Mouse (Mus musculus): ENCODE measurements around the gene BC055324.
"Not testable (repeated sequence)": the region's sequence is repeated elsewhere in the genome, so short reads cannot be mapped to it uniquely, and the experiment has no call there.

The BC055324 gene

GRCm38 (mm10) chr1:163994721-163995608 is at the start of gene BC055324, which contains the start of gene Mettl18:
TSS of gene BC055324 (minus strand) at chr1:163994796.
TSS of gene Mettl18 (plus strand) at chr1:163994889.
- peak; percentile 86 for DNase-seq (ENCODE audit: low read depth, low spot score)

- DNase-seq (ENCODE audit: low read depth, low spot score): no peak
Measured at GRCm38 (mm10) chr1:164043549-164043948, 49.0 kb upstream of the BC055324 start.

GRCm38 (mm10) chr1:164040385-164041135 is 46.0 kb upstream of the BC055324 start:
- no peak for DNase-seq (ENCODE audit: low read depth, low spot score)

- DNase-seq (ENCODE audit: low read depth, low spot score): no peak
Measured at GRCm38 (mm10) chr1:164027416-164027815, 32.8 kb upstream of the BC055324 start.

- DNase-seq (ENCODE audit: low read depth, low spot score): no peak
Measured at GRCm38 (mm10) chr1:164025685-164026084, 31.1 kb upstream of the BC055324 start.

GRCm38 (mm10) chr1:164022106-164022505 is 27.5 kb upstream of the BC055324 start:
- DNase-seq (ENCODE audit: low read depth, low spot score): not testable (repeated sequence)

DNA sequence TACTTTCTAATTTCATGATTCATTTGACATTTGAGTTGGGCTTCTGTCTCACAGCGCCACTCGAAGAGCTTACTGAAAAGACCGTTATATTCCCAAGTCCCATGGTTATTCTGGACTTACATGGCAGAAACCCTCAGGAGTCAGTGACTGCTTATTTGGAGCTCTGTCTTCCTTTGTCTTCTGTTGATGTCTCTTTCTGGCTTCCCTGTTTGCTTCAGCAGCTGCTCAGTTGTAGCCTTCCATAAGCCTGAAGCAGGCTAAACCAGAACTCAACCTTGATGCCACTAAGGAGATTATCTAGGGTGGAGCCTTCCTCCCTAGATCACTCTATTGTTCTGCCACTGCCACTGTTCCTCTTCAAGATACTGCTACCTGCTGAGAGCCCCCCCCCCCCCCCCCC is 26.1 kb upstream of the BC055324 start:
- DNase-seq (ENCODE audit: low read depth, low spot score): not testable (repeated sequence)

GRCm38 (mm10) chr1:164019789-164020188 is 25.2 kb upstream of the BC055324 start:
- DNase-seq (ENCODE audit: low read depth, low spot score): no peak

DNA sequence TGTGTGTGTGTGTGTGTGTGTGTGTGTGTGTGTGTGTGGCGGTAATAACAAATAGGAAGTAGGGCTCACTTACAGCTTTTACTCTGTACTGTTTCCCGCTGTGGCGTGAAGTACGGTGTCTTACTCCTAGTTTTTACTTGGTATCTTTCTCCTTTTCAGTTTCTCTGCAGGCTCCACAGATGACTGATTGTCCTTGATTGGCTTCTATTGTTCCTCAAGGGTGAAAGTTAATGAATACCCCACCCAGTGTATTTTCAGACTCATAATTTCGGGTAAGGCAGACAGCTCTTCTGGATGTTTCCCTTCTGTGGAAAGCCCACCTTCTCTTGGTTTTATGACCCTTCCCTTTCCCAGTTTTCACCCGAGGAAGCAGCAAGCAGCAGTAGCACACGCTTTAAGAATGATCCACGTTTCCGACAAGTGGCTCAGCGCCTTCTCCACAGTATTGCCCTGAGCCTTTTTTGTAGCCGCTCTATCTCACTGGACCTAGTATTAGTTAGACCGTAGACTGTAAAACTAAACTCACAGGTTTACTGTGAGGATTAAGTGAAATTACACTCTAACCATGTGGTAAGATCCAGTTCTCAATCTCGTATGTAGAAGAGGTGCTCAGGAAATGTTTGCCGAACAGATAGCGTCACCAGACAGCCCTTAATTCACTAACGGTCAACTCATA is 23.8 kb upstream of the BC055324 start:
- DNase-seq (ENCODE audit: low read depth, low spot score): no peak

DNA sequence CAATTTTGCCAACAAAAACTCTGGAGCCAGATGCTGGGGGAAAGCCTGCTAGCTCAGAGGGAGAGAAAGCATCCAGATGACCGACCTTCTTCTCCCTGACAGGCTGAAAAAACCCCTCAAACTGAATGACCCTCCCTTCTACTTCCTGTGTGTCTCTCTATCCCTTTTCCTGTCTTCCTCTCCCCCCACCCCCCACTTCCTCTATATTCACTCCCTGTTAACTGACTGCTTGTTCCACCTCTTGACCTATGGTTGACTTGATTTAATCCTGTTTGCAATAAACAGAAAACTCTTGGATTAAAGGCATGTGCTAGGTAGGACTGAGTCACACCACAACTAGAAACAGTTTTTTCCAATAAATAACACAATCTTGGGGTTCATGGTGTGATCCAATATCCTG is 20.0 kb upstream of the BC055324 start:
- no peak for DNase-seq (ENCODE audit: low read depth, low spot score)

DNA sequence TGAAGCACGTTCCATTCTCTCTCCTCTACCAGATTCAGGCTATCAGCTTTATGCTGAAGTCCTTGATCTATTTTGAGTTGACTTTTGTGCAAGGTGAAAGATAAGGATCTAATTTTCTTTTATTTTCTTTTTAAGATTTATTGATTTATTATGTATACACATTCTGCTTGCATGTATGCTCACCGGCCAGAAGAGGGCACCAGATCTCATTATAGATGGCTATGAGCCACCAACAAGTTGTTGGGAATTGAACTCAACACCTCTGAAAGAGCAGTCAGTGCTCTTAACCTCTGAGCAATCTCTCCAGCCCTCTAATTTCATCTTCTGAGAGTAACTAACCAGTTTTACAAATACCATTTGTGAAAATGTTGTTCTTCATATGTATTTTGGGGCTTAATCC is 14.6 kb upstream of the BC055324 start:
- DNase-seq (ENCODE audit: low read depth, low spot score): no peak

DNA sequence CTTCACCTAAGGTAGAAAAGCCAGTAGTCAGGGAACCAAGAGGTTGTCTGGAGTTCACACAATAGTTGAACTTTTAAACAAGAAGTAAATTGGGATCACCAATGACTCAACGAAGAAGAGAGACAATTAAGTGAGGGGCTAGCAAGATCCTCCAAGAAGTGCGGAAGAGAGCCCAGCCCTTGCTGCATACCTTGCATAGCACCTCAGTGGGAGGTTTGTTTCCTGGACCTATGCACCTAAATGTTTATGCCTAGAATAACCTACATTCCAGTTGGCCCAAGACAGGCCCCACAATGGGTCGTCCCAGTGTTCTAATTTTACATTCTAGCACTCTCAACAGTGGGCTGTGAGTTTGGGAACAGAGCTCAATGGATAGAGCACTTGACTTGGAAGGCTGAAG is 9.7 kb upstream of the BC055324 start:
- no peak for DNase-seq (ENCODE audit: low read depth, low spot score)

DNA sequence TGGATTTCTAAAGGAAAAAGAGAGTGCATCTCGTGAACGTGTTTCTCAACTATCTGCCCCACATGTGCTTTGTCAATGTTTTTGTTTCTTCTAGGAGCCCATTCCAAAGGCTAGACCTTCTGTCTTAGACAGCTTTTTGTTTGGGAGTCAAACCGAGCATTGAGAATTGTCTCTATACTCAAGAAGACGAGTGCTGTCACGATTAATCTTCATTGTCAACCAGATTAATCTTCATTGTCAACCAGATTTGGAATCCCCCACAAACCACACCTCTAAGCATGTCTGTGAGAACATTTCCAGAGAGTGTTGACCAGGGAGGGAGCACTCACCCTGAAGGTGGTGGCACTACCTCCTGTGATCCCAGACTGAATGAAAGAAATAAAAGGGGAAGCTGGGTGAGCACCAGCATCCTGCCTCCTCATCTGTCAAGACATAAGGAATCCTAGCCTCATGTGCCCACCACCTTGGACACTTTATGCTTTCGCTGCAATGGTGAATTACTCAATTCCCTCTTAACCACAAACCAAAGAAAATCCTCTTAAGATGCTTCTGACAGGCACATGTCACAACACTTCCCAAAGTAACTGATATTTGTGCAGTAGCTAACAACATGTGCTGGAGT is 7.3 kb upstream of the BC055324 start:
- DNase-seq (ENCODE audit: low read depth, low spot score): no peak

- no peak for DNase-seq (ENCODE audit: low read depth, low spot score)
Measured at GRCm38 (mm10) chr1:163995609-163995913, 965 bp upstream of the BC055324 start.

GRCm38 (mm10) chr1:163994173-163994720 is 349 bp downstream of the BC055324 start:
- no peak for DNase-seq (ENCODE audit: low read depth, low spot score)

DNA sequence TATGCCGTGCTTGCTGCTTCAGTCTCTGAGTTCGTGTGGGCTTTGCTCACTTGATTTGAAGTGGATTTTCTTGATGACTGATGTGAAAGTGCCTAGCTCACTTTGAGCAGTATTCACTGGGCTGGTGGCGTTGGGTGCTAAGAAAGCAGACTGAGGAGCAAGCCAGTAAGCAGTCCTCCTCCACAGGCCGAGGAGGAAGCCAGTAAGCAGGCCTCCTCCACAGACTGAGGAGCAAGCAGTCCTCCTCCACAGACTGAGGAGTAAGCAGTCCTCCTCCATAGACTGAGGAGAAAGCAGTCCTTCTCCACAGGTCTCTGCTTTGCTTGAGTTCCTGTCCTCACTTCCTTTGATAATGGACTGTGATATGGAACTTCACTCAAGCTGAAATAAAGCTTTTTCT is 2.2 kb downstream of the BC055324 start:
- no peak for DNase-seq (ENCODE audit: low read depth, low spot score)

DNA sequence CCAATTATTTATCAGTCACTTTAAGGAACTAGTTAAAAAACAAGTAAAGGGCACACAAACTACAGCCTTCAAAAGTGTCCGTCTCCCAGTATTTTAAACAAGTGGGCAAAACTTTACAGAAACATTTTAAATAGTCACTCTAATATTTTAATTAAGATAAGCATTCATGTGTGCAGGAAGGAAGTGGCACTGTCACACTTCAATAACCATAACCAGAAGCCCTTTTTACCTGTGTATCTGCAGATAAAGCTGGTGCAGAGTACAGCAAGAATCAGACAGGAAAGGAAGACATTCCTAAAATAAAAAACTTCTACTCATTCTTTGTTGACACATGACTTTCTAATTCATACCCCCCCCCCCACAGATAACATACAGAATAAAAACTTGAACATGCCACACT is 18.1 kb downstream of the BC055324 start:
- no peak for DNase-seq (ENCODE audit: low read depth, low spot score)

GRCm38 (mm10) chr1:163975088-163975487 is 19.5 kb downstream of the BC055324 start:
- no peak for DNase-seq (ENCODE audit: low read depth, low spot score)

GRCm38 (mm10) chr1:163974471-163974870 is 20.1 kb downstream of the BC055324 start:
- DNase-seq (ENCODE audit: low read depth, low spot score): no peak

DNA sequence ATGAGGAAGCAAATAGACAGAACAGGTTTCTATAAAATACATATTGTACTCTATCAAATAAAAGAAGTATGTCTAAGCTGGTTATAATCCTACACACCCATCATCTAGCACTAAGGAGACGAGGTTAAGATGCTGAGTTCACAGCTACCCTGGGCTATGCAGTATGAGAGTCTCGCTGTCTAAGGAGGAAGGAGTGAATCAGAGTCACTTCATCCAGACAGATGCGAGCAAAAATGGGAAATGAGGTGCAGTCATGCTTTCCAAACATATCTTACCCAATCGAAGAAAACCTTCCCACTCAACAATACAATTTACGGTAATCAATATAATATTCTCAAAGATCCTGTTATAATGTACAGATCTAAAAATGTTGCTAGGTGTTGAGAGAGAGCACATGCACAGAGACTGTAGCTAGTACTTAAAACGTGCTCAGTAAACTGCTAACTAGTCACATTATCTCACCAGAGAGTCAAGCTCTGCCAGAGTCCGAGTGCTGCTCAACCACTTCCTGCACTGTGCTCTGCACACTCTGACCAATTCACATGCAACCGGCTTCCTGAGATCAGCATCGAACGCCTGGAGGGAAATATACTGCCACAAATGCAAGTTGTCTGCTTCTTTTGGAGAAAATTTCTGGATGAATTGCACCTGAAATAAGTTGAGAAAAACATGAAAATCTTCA is 30.4 kb downstream of the BC055324 start:
- no peak for DNase-seq (ENCODE audit: low read depth, low spot score)

- no peak for DNase-seq (ENCODE audit: low read depth, low spot score)
Measured at GRCm38 (mm10) chr1:163958036-163958435, 36.6 kb downstream of the BC055324 start.
